Mouse (Mus musculus) G1E (cell line): ENCODE results near the gene Ubash3b.

Experiments
- CTCF ChIP-seq: IDR thresholded peaks from 2 replicates; pipeline ENCODE4 v1.5.1; 2012; ENCODE audit warnings: low read depth, low read length, inconsistent platforms, mixed read lengths
- GATA1 ChIP-seq: IDR thresholded peaks from 2 replicates; pipeline ENCODE4 v1.6.1; 2012; ENCODE audit warnings: borderline replicate concordance, low read length, inconsistent platforms, mixed read lengths
- GATA2 ChIP-seq: IDR thresholded peaks from 2 replicates; pipeline ENCODE4 v1.6.1; 2012; ENCODE audit warnings: low read depth, low read length, inconsistent platforms, borderline replicate concordance
- POLR2AphosphoS5 ChIP-seq: IDR thresholded peaks from 2 replicates; pipeline ENCODE4 v1.6.1; 2012; ENCODE audit warnings: low read depth, low read length, inconsistent platforms; ENCODE audit not compliant: insufficient replicate concordance
- TAL1 ChIP-seq: conservative IDR thresholded peaks from 2 replicates; pipeline ENCODE4 v1.6.1; 2012; ENCODE audit warnings: low read depth, low read length, inconsistent platforms, mixed read lengths

- no peak for TF ChIP-seq CTCF
- no peak for TF ChIP-seq TAL1
- TF ChIP-seq GATA1, result no peak
- no peak for TF ChIP-seq POLR2AphosphoS5
- no peak for TF ChIP-seq GATA2
Measured at GRCm38 (mm10) chr9:41126723-41127122, 34.8 kb downstream of the Ubash3b start.
